Mouse (Mus musculus) lung, adult 2 months (tissue): ENCODE data around the gene Sim2.

ENCODE experiments used
- CTCF ChIP-seq: fragments of 200-500 bp; IDR thresholded peaks from 2 replicates; pipeline ENCODE4 v1.5.1; 2011; ENCODE audit warnings: mild to moderate bottlenecking, low read length, control low read depth; ENCODE audit not compliant: insufficient read depth
- POLR2A ChIP-seq: fragments of 200-500 bp; IDR thresholded peaks from 2 replicates; pipeline ENCODE4 v1.6.1; 2011; ENCODE audit warnings: low read depth, mild to moderate bottlenecking, control low read depth, low read length, borderline replicate concordance; ENCODE audit errors: extremely low read depth

- TF ChIP-seq POLR2A, result no peak
- TF ChIP-seq CTCF, result no peak
These were observed 5.5 kb upstream of the Sim2 start for GRCm38 (mm10) chr16:94079075-94079855.
